Mouse (Mus musculus) kidney, adult 2 months (tissue): ENCODE measurements around the gene Nhej1. TPM values are rescaled to one million over a fixed set of nuclear protein-coding genes. Genes with fewer than 3 reads are reported as not detected.
A peak's percentile ranks its signal among the peaks of the same experiment; 100 is the strongest.

Experiments
- DNase-seq: peaks from one replicate; pipeline ENCODE4 v3.0.0; 2021
- H3K27ac ChIP-seq: fragments of 200-500 bp; 2 replicates; pipeline ENCODE4 v1.5.1; 2012; ENCODE audit warnings: low read depth, low read length, control low read depth, inconsistent platforms; ENCODE audit not compliant: insufficient read depth
- H3K27me3 ChIP-seq: fragments of 200-500 bp; replicated peaks from 2 replicates; pipeline ENCODE4 v1.6.1; 2012; ENCODE audit warnings: mild to moderate bottlenecking, moderate library complexity, low read length, inconsistent platforms; ENCODE audit not compliant: control insufficient read depth, insufficient read depth
- H3K36me3 ChIP-seq: fragments of 200-500 bp; 2 replicates; pipeline ENCODE4 v1.6.1; 2012; ENCODE audit warnings: mild to moderate bottlenecking, moderate library complexity, low read length, inconsistent platforms; ENCODE audit not compliant: control insufficient read depth, insufficient read depth
- H3K4me1 ChIP-seq: fragments of 200-500 bp; 2 replicates; pipeline ENCODE4 v1.6.1; 2011; ENCODE audit warnings: low read length; ENCODE audit not compliant: control insufficient read depth, insufficient read depth
- H3K4me3 ChIP-seq: fragments of 200-500 bp; 2 replicates; pipeline ENCODE4 v1.5.1; 2011; ENCODE audit warnings: mild to moderate bottlenecking, low read depth, low read length, control low read depth; ENCODE audit not compliant: insufficient read depth
- CTCF ChIP-seq: fragments of 200-500 bp; conservative IDR thresholded peaks from 2 replicates; pipeline ENCODE4 v1.5.1; 2011; ENCODE audit warnings: low read depth, mild to moderate bottlenecking, control low read depth, low read length, moderate library complexity, mixed read lengths; ENCODE audit not compliant: insufficient read depth, insufficient read length
- POLR2A ChIP-seq: fragments of 200-500 bp; IDR thresholded peaks from one replicate; pipeline ENCODE4 v1.6.1; 2011; ENCODE audit warnings: low read depth, low read length, control low read depth
- WGBS: fragments of 180-500 bp; shearing (Covaris S2); methylation state at CpG from one replicate; pipeline ENCODE4 v1.1.7; 2018; 5-methylcytosine and 5-hydroxymethylcytosine counted together
- polyA plus RNA-seq: library from polyadenylated mRNA; depleted of rRNA; stranded (reverse); fragments of >200 nt; gene quantifications from 2 replicates; pipeline ENCODE4 v1.2.3, GENCODE M21; 2012

Gene Nhej1
- polyA plus RNA-seq, 1 experiment, result 4.2 TPM

GRCm38 (mm10) chr1:75140601-75141190 lies 15.7 kb upstream of the Nhej1 start:
- Histone ChIP-seq H3K27me3 (no peaks in the 10 kb centered on the region), H3K4me3 (peak overlapping the region; percentile 89), H3K27ac (peak overlapping the region; percentile 100), H3K36me3 (peaks cover 6% of the 10 kb centered on the region), H3K4me1 (peaks cover 3% of the 10 kb centered on the region; the same call in 1 of the 2 replicates)
- WGBS, result 12% methylated on average over 4 of the region's 4 CpGs
- TF ChIP-seq CTCF, result no peak
- TF ChIP-seq POLR2A, result no peak
- peak; percentile 68 for DNase-seq

DNA sequence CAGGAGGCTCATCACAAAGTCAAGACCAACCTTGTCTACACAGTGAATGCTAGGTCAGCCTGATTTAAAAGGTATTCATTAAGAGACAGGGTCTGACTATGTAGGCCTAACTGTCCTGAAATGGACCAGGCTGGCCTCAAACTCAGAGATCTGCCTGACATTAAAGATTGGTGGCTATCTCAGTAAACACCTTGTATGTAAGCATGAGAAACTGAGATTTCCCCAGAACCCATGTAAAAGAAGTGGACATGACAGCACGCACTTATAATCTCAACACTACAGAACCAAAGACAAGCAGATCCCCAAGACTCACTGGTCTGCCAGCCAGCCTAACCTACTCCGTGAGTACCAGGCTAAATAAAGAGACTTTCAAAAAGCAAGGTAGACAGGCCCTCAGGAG lies 13.4 kb upstream of the Nhej1 start:
- Histone ChIP-seq H3K27me3 (no peaks in the 10 kb centered on the region), H3K36me3 (peaks cover 6% of the 10 kb centered on the region), H3K27ac (no peak overlapping the region), H3K4me1 (peaks cover 11% of the 10 kb centered on the region), H3K4me3 (no peak overlapping the region)
- WGBS, result 93% methylated on average over 2 of the region's 2 CpGs
- no peak for DNase-seq
- TF ChIP-seq POLR2A (no peak), CTCF (no peak)

- H3K27me3 ChIP-seq, result no peaks in the 10 kb centered on the region
These were observed 11.7 kb upstream of the Nhej1 start for GRCm38 (mm10) chr1:75136730-75137129.

GRCm38 (mm10) chr1:75136293-75136692 lies 11.3 kb upstream of the Nhej1 start:
- Histone ChIP-seq H3K4me3 (no peak overlapping the region), H3K27ac (no peak overlapping the region), H3K36me3 (peaks cover 6% of the 10 kb centered on the region), H3K27me3 (no peaks in the 10 kb centered on the region), H3K4me1 (peaks cover 11% of the 10 kb centered on the region)
- no peak for DNase-seq
- TF ChIP-seq POLR2A (no peak), CTCF (no peak)
- WGBS, result 86% methylated on average over 6 of the region's 6 CpGs

More at GRCm38 (mm10) chr1:75136730-75137129, 11.7 kb upstream of the Nhej1 start:
- peaks cover 11% of the 10 kb centered on the region for H3K4me1 ChIP-seq
- TF ChIP-seq CTCF (no peak), POLR2A (no peak)
- no peak for DNase-seq
- WGBS, result 74% methylated on average over 3 of the region's 3 CpGs
- peaks cover 6% of the 10 kb centered on the region for H3K36me3 ChIP-seq
- H3K27ac ChIP-seq, result no peak overlapping the region
- no peak overlapping the region for H3K4me3 ChIP-seq

DNA sequence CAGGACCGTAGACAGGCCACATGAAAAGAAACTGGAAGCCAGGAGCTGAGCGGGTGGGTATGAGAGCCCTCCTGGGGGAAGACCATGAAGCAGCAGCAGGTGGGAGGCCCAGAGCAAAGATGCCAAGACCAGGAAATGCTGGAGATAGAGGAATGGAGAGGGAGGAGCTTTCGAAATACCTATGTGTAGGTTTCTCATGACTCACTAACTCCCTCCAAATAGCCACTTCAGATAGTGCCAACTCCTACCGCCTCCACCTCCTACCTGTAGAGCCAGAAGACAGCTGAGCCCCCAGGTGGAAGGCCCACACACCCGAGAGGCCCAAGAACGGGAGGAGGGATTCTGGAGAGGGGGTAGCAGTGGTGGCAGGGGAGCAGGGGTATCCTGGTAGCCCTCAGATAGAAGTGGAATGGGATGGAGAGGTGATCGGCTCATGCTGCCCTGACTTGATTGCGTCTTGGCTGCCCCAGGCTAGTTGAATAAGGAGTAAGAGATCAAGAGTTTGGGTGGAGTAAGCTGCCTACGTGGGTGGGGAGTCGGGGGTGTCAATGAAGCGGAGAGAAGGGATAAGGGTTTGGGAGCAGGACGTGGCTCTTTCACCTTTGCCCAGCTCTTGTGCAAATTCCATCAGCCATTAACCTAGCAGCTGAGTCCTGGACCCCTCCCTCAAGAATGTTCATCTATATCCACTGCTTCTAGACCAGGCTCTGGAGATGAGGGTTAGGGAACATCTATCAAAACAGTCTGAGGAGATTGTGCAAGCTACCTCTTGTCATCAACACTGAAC lies 8.6 kb upstream of the Nhej1 start, which contains the start of gene Slc23a3:
Gene Slc23a3 (minus strand): TSS at position 470 of the 787 bp plus-strand sequence.
- Histone ChIP-seq H3K27me3 (no peaks in the 10 kb centered on the region), H3K4me3 (no peak within 1 kb of the TSS), H3K36me3 (peaks cover 6% of the 10 kb centered on the region), H3K4me1 (peaks cover 11% of the 10 kb centered on the region), H3K27ac (no peak within 1 kb of the TSS)
- 39% methylated on average over 12 of the region's 12 CpGs for WGBS
- TF ChIP-seq CTCF (no peak), POLR2A (no peak)
- peak; percentile 80 for DNase-seq

- H3K27me3 ChIP-seq, result no peaks in the 10 kb centered on the region
- peaks cover 9% of the 10 kb centered on the region for H3K4me1 ChIP-seq
- H3K27ac ChIP-seq, result no peak overlapping the region
- H3K4me3 ChIP-seq, result no peak overlapping the region
- TF ChIP-seq POLR2A, result no peak
- TF ChIP-seq CTCF, result no peak
- 81% methylated on average over 3 of the region's 3 CpGs for WGBS
- no peak for DNase-seq
- H3K36me3 ChIP-seq, result no peaks in the 10 kb centered on the region
These were observed 3.6 kb upstream of the Nhej1 start for GRCm38 (mm10) chr1:75128641-75129040.

DNA sequence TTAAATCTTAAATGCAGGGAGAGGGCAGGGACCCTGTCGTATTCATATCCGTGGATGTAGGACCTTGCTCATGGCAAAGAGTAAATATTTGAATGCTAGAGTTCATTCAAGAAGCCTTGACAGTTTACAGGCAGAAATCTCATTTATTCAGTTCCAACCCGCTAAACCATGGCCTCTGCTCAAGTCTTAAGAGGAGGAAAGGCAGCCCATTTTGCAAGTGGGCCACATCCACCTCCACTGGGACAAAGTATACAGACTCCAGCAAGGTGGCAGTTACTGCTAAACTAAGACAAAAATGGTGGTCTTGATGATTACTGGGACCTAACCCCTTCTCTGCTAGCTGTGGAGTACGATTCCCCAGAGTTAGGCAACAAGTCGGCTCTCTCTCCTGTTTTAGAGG lies 418 bp upstream of the Nhej1 start:
- WGBS, result 37% methylated on average over 5 of the region's 5 CpGs
- Histone ChIP-seq H3K27ac (peak overlapping the region; percentile 98), H3K27me3 (no peaks in the 10 kb centered on the region), H3K36me3 (no peaks in the 10 kb centered on the region), H3K4me1 (peaks cover 4% of the 10 kb centered on the region), H3K4me3 (peak overlapping the region; percentile 69; the same call in 1 of the 2 replicates)
- DNase-seq, result no peak
- TF ChIP-seq POLR2A (no peak), CTCF (no peak)
